ENCODE assay signal across 31 mouse cellular contexts in the genomic region with DNA sequence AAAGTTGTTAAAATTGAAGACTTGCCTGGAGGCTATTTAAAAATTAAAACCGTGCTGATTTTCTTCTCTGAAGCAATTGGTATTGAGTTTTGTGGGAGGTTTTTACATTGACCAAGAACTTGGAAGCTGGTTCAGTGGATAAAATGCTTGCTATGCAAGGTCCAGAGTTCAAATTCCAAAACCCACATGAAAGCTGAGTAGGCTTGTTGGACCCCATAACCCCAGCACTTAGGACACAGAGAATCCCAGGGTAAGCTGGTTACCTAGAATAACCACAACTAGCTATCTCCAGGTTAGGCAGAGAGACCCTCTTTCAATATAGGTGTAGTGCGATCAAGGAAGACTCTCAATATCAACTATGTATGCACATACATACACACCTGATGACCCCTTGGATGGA. TPM values are rescaled to one million over a fixed set of nuclear protein-coding genes. Genes with fewer than 3 reads are reported as not detected.
A peak's percentile ranks its signal among the peaks of the same experiment; 100 is the strongest.
DNase-seq lines count a peak whose midpoint lies in the region; ATAC-seq lines count a peak whose summit lies in the region.
"Had no signal": no experiment of that assay in that cellular context is flagged by ENCODE, and none has a peak within 500 bp of the region (broad histone marks: within the 10 kb centered on the region; RNA-seq: fewer than 3 reads in every experiment).

No protein-coding gene starts in this region.

- ATAC-seq in kidney, embryonic 16.5 days (ENCODE audit: low FRiP score, low TSS enrichment) = no peak
- ATAC-seq: activated CD4-positive, CD25-positive, alpha-beta regulatory T cell, adult 4 months; forebrain, embryonic 13.5 days; forebrain, embryonic 16.5 days had no signal

- WGBS in kidney, embryonic 16.5 days = 84% methylated on average over 2 of the region's 2 CpGs

- H3K27ac ChIP-seq in kidney, embryonic 16.5 days (ENCODE audit: low read length) = no peak overlapping the region
- H3K27ac ChIP-seq: forebrain, embryonic 10.5 days; forebrain, embryonic 13.5 days; heart, embryonic 15.5 days; hindbrain, embryonic 12.5 days; hindbrain, embryonic 15.5 days had no signal

- no peak overlapping the region for H3K4me2 ChIP-seq in kidney, embryonic 16.5 days (replicated peaks; ENCODE audit: low read depth, low read length)
- H3K4me2 ChIP-seq: forebrain, embryonic 13.5 days; heart, embryonic 12.5 days; heart, embryonic 15.5 days; hindbrain, embryonic 12.5 days; hindbrain, embryonic 15.5 days had no signal

- H3K9me3 ChIP-seq in kidney, embryonic 16.5 days (ENCODE audit: low read length) = no peaks in the 10 kb centered on the region
- H3K9me3 ChIP-seq: forebrain, embryonic 10.5 days; forebrain, embryonic 13.5 days; heart, embryonic 12.5 days; heart, embryonic 15.5 days; hindbrain, embryonic 12.5 days; hindbrain, embryonic 15.5 days had no signal

- no peaks in the 10 kb centered on the region for H3K27me3 ChIP-seq in kidney, embryonic 16.5 days (ENCODE audit: insufficient read depth, low read length)
- H3K27me3 ChIP-seq: forebrain, embryonic 13.5 days; heart, embryonic 15.5 days; hindbrain, embryonic 12.5 days; hindbrain, embryonic 15.5 days had no signal

- intact Hi-C loops in heart, postnatal 25 days (cut with DNase I) = no loop called here

- no peaks in the 10 kb centered on the region for H3K4me1 ChIP-seq in kidney, embryonic 16.5 days (ENCODE audit: insufficient read depth, low read length)
- H3K4me1 ChIP-seq: forebrain, embryonic 13.5 days; heart, embryonic 12.5 days; heart, embryonic 15.5 days; hindbrain, embryonic 12.5 days; hindbrain, embryonic 15.5 days had no signal

- H3K4me3 ChIP-seq in kidney, embryonic 16.5 days (ENCODE audit: low read length) = no peak overlapping the region
- H3K4me3 ChIP-seq: forebrain, embryonic 10.5 days; forebrain, embryonic 13.5 days; heart, embryonic 12.5 days; heart, embryonic 15.5 days; hindbrain, embryonic 12.5 days; hindbrain, embryonic 15.5 days had no signal

- peak; percentile 62 for DNase-seq in heart, adult 11 months
- DNase-seq in heart, postnatal 25 days (ENCODE audit: low spot score) = no peak
- DNase-seq in kidney, adult 18-20 months = peak; percentile 18
- DNase-seq in kidney, adult 9 months = peak; percentile 72
- no peak for DNase-seq in kidney, postnatal 4 days
- DNase-seq: adrenal gland, adult 8-10 months; adrenal gland, postnatal 25 days; cerebellum, adult 11-12 months; cerebellum, adult 8-10 months; cerebellum, postnatal 36 days; gastrocnemius, postnatal 10 days; gastrocnemius, postnatal 36 days; heart, postnatal 10 days had no signal

- no peak overlapping the region for H3K9ac ChIP-seq in kidney, embryonic 16.5 days (replicated peaks; ENCODE audit: low read length)
- H3K9ac ChIP-seq: forebrain, embryonic 13.5 days; heart, embryonic 12.5 days; heart, embryonic 15.5 days; hindbrain, embryonic 12.5 days; hindbrain, embryonic 15.5 days had no signal

- no peaks in the 10 kb centered on the region for H3K36me3 ChIP-seq in kidney, embryonic 16.5 days (ENCODE audit: insufficient read depth, low read length)
- H3K36me3 ChIP-seq: forebrain, embryonic 10.5 days; heart, embryonic 12.5 days; heart, embryonic 15.5 days; hindbrain, embryonic 12.5 days; hindbrain, embryonic 15.5 days had no signal

RNA-seq across cellular contexts. Expression of a gene that starts 16.3 kb away (rescaled TPM):
- not detected for total RNA-seq in heart, postnatal 25 days (2021)
- not detected in 2 replicates for polyA plus RNA-seq in kidney, embryonic 16.5 days (2015; fragmentation: Nextera tagmentation; extraction: Ambion mirVana)
- total RNA-seq: adrenal gland, adult 8-10 months; adrenal gland, postnatal 25 days; ES-E14; gastrocnemius, adult 18-20 months; gastrocnemius, postnatal 10 days; gastrocnemius, postnatal 36 days; granulocyte monocyte progenitor cell, adult 5-6 weeks; heart, adult 8-10 months; heart, postnatal 10 days; hematopoietic stem cell, adult 5-6 weeks had no signal
- polyA plus RNA-seq: activated CD4-positive, CD25-positive, alpha-beta regulatory T cell, adult 4 months; brain, embryonic 14.5 days; cortical plate, adult 2 months; embryonic facial prominence, embryonic 11.5 days; embryonic facial prominence, embryonic 14.5 days; forebrain, embryonic 10.5 days; forebrain, embryonic 13.5 days; forebrain, embryonic 16.5 days; heart, embryonic 12.5 days; heart, embryonic 15.5 days; hindbrain, embryonic 12.5 days; hindbrain, embryonic 15.5 days had no signal

RNA-seq across cellular contexts. Expression of a gene that starts 32.9 kb away (rescaled TPM):
- not detected for total RNA-seq in heart, postnatal 25 days (2021)
- 0.21 and 0.25 TPM in 2 replicates for polyA plus RNA-seq in kidney, embryonic 16.5 days (2015; fragmentation: Nextera tagmentation; extraction: Ambion mirVana)
- total RNA-seq: adrenal gland, adult 8-10 months; adrenal gland, postnatal 25 days; ES-E14; gastrocnemius, adult 18-20 months; gastrocnemius, postnatal 10 days; gastrocnemius, postnatal 36 days; granulocyte monocyte progenitor cell, adult 5-6 weeks; heart, adult 8-10 months; heart, postnatal 10 days; hematopoietic stem cell, adult 5-6 weeks had no signal
- polyA plus RNA-seq: activated CD4-positive, CD25-positive, alpha-beta regulatory T cell, adult 4 months; brain, embryonic 14.5 days; cortical plate, adult 2 months; embryonic facial prominence, embryonic 11.5 days; embryonic facial prominence, embryonic 14.5 days; forebrain, embryonic 10.5 days; forebrain, embryonic 13.5 days; forebrain, embryonic 16.5 days; heart, embryonic 12.5 days; heart, embryonic 15.5 days; hindbrain, embryonic 12.5 days; hindbrain, embryonic 15.5 days had no signal

Comparison
In these comparisons a context has a peak if more than half of its experiments do, and no peak if none do; other contexts are left out.
1. DNase-seq: peak in heart, adult 11 months (single experiment), kidney, adult 18-20 months (single experiment) and kidney, adult 9 months (single experiment); none in heart, postnatal 25 days (single experiment) and kidney, postnatal 4 days (0 of 2).